Mouse (Mus musculus) heart, adult 10 weeks (tissue): Measurements from ENCODE around the gene Rtf2. TPM values are rescaled to one million over a fixed set of nuclear protein-coding genes. Genes with fewer than 3 reads are reported as not detected.

Source experiments
- polyA plus RNA-seq: library from polyadenylated mRNA; stranded (reverse); fragments of 350-450 nt; fragmentation: Illumina TruSeq; extraction: RNeasy Lipid Tissue Mini Kit (QIAGEN cat#74804); gene quantifications from one replicate; pipeline ENCODE4 v1.2.3, GENCODE M21; 2014; ENCODE audit warnings: low read depth, low replicate concordance

Rtf2 gene
- 33.4 TPM for polyA plus RNA-seq

GRCm38 (mm10) chr2:172439843-172440639 is at the start of gene Rtf2:
Gene Rtf2, plus strand, starts transcription at chr2:172440556.

GRCm38 (mm10) chr2:172393391-172394051 is 46.8 kb upstream of the Rtf2 start, which contains the start of gene Cass4:
Gene Cass4, plus strand, starts transcription at chr2:172393794.

DNA sequence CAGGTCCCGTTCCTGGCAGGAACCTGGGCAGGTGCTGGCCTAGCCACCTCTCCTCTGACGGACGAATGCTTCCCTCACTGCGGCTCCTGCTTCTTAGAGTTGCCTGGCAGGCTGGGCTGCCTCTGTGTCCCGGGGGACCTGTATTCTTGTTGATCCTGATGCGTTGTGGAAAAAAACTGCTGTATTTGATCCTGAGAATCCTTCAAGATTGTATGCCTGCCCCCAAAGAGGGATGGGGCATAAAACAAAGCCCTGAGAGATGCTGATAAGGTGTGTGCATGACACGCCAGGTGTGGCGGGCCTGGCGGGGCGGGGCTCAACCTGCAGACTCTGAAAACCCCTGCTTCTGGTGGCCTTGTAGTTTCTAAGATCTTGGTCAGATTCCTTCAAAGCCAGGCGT is 18.1 kb downstream of the Rtf2 start, which contains the start of gene Gcnt7:
Gcnt7 (minus strand) TSS at position 101 of the 400 bp plus-strand sequence.

DNA sequence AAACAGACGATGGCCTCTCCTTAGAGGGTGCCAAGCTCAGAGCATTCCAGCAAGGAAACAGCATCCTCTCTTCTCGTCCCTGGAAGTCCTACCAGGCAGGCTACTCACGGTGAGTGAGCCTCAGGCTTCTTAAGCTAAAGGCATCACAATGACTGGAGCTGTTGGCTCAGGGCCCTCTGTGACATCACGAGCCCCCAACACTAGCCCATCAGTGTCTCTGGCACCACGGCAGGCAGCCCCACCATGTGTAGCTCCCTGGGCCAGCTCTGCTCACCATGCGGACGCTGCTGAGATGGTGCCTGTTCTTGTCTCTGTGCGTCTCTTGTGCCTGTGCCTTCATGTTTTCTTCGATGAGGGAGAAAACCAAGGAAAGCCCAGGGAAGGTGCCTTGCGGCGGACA is 32.0 kb downstream of the Rtf2 start, which contains the start of gene Fam209:
Fam209 (plus strand) TSS at position 203 of the 400 bp plus-strand sequence.

Other genes with a start within 250 kb of the Rtf2 start
- gene Mc3r, start 192.1 kb upstream of the Rtf2 start, polyA plus RNA-seq, result not detected
- 7.6 TPM for gene Fam210b, start 95.0 kb upstream of the Rtf2 start, polyA plus RNA-seq
- 0.63 TPM for gene Aurka, start 70.0 kb upstream of the Rtf2 start, polyA plus RNA-seq
- 14.0 TPM for gene Cstf1, start 69.9 kb upstream of the Rtf2 start, polyA plus RNA-seq
- 0.42 TPM for gene Cass4, start 46.8 kb upstream of the Rtf2 start, polyA plus RNA-seq
- gene Gcnt7, start 18.0 kb downstream of the Rtf2 start, polyA plus RNA-seq, result not detected
- gene Fam209, start 32.0 kb downstream of the Rtf2 start, polyA plus RNA-seq, result not detected
- not detected for gene Tfap2c, start 109.0 kb downstream of the Rtf2 start, polyA plus RNA-seq